Mouse (Mus musculus) spleen, adult 2 months (tissue): Measurements from ENCODE around the gene Mdc1. TPM values are rescaled to one million over a fixed set of nuclear protein-coding genes. Genes with fewer than 3 reads are reported as not detected.

ENCODE experiments used
- DNase-seq, 2 experiments: peaks; one replicate each; pipeline versions ENCODE4 v3.0.0 to v3.0.0-alpha.2; 2012 to 2021; ENCODE audit warnings: low spot score in 2 of 2, low read depth in 1 of 2
- H3K27ac ChIP-seq: fragments of 200-500 bp; 2 replicates; pipeline ENCODE4 v1.5.1; 2012; ENCODE audit warnings: low read length, inconsistent platforms; ENCODE audit not compliant: insufficient read depth
- H3K27me3 ChIP-seq: fragments of 200-500 bp; 2 replicates; pipeline ENCODE4 v1.6.1; 2012; ENCODE audit warnings: mild to moderate bottlenecking, moderate library complexity, low read length, inconsistent platforms; ENCODE audit not compliant: control insufficient read depth, insufficient read depth
- H3K36me3 ChIP-seq: fragments of 200-500 bp; 2 replicates; pipeline ENCODE4 v1.6.1; 2012; ENCODE audit warnings: mild to moderate bottlenecking, low read length, inconsistent platforms; ENCODE audit not compliant: control insufficient read depth, insufficient read depth
- H3K4me1 ChIP-seq: fragments of 200-500 bp; 2 replicates; pipeline ENCODE4 v1.6.1; 2011; ENCODE audit warnings: inconsistent platforms; ENCODE audit not compliant: control insufficient read depth, insufficient read depth, insufficient read length
- H3K4me3 ChIP-seq: fragments of 200-500 bp; 2 replicates; pipeline ENCODE4 v1.5.1; 2011; ENCODE audit warnings: mild to moderate bottlenecking, inconsistent platforms; ENCODE audit not compliant: insufficient read depth, insufficient read length; ENCODE audit errors: extremely low read depth
- CTCF ChIP-seq: fragments of 200-500 bp; IDR thresholded peaks from 2 replicates; pipeline ENCODE4 v1.5.1; 2011; ENCODE audit warnings: mild to moderate bottlenecking, inconsistent platforms; ENCODE audit not compliant: insufficient read depth, insufficient read length, insufficient replicate concordance; ENCODE audit errors: extremely low read depth
- POLR2A ChIP-seq: fragments of 200-500 bp; IDR thresholded peaks from 2 replicates; pipeline ENCODE4 v1.6.1; 2011; ENCODE audit warnings: low read depth, low read length, inconsistent platforms
- WGBS: fragments of 180-500 bp; shearing (Covaris S2); methylation state at CpG from one replicate; pipeline ENCODE4 v1.1.7; 2018; 5-methylcytosine and 5-hydroxymethylcytosine counted together
- polyA plus RNA-seq: library from polyadenylated mRNA; depleted of rRNA; stranded (reverse); fragments of >200 nt; gene quantifications from 2 replicates; pipeline ENCODE4 v1.2.3, GENCODE M21; 2012

Mdc1 gene
- polyA plus RNA-seq, 1 experiment = 11.6 TPM

DNA sequence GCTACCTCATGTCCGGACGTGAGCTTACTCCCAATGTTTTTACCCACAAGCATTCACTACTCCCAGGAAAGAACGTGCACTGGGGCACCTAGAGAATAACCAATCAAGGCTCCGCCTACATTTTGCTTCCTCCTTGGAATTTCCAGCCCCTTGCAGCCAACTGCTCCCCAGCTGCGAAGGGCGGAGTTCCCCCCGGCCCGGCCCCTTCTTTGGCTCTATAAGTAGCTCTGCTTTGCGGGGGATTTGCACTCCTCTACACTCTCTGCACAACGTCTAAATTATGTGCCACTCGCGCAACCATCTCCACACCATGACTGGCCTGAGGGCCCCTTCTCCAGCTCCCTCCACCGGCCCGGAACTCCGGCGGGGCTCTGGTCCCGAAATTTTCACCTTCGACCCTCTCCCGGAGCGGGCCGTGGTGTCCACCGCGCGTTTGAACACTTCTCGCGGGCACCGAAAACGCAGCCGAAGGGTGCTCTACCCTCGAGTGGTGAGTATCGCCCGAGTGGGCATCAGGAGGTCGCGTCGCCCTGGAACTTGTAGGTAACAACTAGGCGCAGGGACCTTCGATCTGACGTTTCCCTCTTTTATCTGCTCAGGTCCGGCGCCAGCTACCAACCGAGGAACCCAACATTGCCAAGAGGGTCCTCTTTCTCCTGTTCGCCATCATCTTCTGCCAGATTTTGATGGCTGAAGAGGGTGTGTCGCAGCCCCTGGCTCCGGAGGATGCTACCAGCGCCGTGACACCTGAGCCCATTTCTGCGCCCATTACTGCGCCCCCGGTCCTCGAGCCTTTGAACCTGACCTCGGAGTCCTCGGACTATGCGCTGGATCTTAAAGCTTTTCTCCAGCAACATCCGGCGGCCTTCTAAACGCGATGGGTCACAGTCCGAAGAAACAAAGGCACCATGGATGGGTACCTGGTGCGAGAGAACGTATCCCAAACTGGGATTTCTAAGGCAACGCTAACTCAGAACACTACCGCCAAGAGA, 19.6 kb upstream of the Mdc1 start, which contains the start of gene Ier3:
TSS of gene Ier3 (plus strand) at position 246 of the 992 bp plus-strand sequence.
- WGBS = 1% methylated on average over 62 of the region's 62 CpGs
- Histone ChIP-seq H3K27me3 (0 out of 2 replicates have a peak, but pooled peaks cover 2% of the 10 kb centered on the region), H3K4me1 (peaks cover 14% of the 10 kb centered on the region; the same call in 1 of the 2 replicates), H3K4me3 (peak within 1 kb of the TSS; percentile 77), H3K27ac (peak within 1 kb of the TSS; percentile 58), H3K36me3 (0 out of 2 replicates have a peak, but pooled peaks cover 1% of the 10 kb centered on the region)
- peak in 1 of 2 experiments; percentile 25 for DNase-seq
- peak; percentile 45; the same call in 1 of the 2 replicates for TF ChIP-seq POLR2A
- no peak for TF ChIP-seq CTCF

DNA sequence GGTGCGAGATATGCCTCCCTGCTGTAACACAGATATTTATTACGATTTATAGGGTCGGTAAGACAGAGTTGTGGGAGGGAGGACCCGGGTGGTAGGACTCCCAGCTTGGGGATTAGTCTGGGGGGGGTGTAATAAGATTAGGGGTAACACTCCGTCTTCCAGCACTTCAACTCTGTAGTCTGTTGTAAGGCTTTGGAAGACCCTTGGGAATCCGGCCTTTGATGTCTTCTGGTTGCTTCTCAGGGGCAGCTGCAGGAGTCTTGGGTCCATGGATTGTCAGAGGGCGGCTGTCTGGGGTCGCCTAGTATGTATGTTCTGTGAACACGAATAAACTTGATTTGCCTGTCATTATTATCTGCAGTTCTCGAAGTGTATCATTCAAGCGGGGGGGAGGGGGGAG, 18.8 kb upstream of the Mdc1 start:
- H3K4me3 ChIP-seq = peak overlapping the region; percentile 77
- H3K27me3 ChIP-seq = 0 out of 2 replicates have a peak, but pooled peaks cover 2% of the 10 kb centered on the region
- no peak for DNase-seq
- 0 out of 2 replicates have a peak, but pooled peaks cover 1% of the 10 kb centered on the region for H3K36me3 ChIP-seq
- peak overlapping the region; percentile 58 for H3K27ac ChIP-seq
- TF ChIP-seq POLR2A (no peak), CTCF (no peak)
- H3K4me1 ChIP-seq = peaks cover 14% of the 10 kb centered on the region; the same call in 1 of the 2 replicates
- under 1% methylated on average over 11 of the region's 11 CpGs for WGBS

DNA sequence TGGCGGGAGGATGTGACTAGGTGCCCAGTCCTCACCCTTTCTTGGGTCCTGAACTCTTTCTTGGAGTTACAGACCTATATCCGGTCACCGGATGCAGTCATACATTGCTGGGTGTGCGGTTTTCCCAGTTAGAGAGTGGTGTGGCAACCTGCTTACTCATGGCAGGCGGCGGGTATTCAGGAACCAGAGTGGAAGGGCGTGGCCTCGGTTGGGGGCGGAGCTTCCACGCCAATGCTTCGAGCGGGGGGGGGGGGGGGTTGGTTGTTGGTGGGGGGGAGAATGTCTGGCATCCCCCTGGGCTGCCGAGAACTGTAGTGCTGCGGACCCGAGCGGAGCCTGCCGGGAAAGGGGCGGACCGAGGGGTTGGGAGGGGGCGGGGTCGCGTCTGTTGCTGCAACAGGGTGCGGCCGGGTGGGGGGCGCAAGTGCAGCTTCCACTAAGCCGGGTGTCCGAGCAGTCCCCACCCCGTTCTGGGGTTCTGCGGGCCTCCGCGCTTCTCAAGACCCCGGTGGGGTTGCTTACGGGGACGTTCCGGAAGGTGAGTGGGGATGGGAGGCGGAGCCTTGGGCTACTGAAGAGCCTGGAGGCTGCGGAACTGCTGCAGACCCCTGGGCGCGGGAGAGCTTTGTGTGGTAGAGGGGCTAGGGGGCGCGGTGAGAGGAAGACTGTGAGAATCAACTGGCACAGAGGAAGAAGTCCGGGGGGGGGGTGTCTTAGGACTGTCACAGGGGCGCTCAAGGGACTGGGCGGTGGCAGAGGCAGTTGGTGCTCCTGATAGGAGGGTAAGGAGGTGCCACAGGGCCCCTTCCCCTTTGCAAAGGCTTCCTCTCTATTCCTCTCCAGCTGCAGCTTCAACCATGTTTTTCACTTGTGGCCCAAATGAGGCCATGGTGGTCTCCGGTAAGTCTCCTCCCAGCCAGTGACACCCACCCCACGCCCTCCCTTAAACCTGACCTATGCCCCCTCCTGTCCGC, 18.1 kb upstream of the Mdc1 start, which contains the start of gene Flot1:
TSS of gene Flot1 (plus strand) at position 267 of the 974 bp plus-strand sequence.
- 1% methylated on average over 46 of the region's 47 CpGs for WGBS
- peak within 1 kb of the TSS; percentile 77 for H3K4me3 ChIP-seq
- H3K27ac ChIP-seq = peak within 1 kb of the TSS; percentile 78
- 0 out of 2 replicates have a peak, but pooled peaks cover 1% of the 10 kb centered on the region for H3K36me3 ChIP-seq
- peaks cover 14% of the 10 kb centered on the region; the same call in 1 of the 2 replicates for H3K4me1 ChIP-seq
- 0 out of 2 replicates have a peak, but pooled peaks cover 2% of the 10 kb centered on the region for H3K27me3 ChIP-seq
- DNase-seq = peak; percentile 41 to 68
- TF ChIP-seq CTCF = no peak

DNA sequence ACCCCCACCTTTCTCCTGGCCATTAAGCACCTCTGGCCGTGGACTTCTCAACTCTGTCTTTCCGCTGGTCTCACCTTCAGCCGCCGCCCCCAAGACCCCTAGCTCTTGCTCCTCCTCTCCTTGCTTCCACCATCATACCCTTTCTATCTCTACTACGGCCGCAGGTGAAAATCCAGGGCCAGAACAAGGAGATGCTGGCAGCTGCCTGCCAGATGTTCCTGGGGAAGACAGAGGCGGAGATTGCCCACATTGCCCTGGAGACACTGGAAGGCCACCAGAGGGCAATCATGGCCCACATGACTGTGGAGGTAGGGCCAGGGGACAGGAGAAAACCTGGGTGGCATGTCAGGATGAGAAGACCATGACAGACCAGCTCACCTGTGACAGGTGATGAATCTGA, 16.9 kb upstream of the Mdc1 start:
- Histone ChIP-seq H3K4me1 (peaks cover 14% of the 10 kb centered on the region; the same call in 1 of the 2 replicates), H3K4me3 (no peak overlapping the region), H3K27ac (no peak overlapping the region), H3K36me3 (0 out of 2 replicates have a peak, but pooled peaks cover 1% of the 10 kb centered on the region), H3K27me3 (0 out of 2 replicates have a peak, but pooled peaks cover 2% of the 10 kb centered on the region)
- no peak for DNase-seq
- 0 out of 2 replicates have a peak, but pooled peaks have one; percentile 10 for TF ChIP-seq CTCF
- TF ChIP-seq POLR2A = no peak
- WGBS = 81% methylated on average over 7 of the region's 7 CpGs

DNA sequence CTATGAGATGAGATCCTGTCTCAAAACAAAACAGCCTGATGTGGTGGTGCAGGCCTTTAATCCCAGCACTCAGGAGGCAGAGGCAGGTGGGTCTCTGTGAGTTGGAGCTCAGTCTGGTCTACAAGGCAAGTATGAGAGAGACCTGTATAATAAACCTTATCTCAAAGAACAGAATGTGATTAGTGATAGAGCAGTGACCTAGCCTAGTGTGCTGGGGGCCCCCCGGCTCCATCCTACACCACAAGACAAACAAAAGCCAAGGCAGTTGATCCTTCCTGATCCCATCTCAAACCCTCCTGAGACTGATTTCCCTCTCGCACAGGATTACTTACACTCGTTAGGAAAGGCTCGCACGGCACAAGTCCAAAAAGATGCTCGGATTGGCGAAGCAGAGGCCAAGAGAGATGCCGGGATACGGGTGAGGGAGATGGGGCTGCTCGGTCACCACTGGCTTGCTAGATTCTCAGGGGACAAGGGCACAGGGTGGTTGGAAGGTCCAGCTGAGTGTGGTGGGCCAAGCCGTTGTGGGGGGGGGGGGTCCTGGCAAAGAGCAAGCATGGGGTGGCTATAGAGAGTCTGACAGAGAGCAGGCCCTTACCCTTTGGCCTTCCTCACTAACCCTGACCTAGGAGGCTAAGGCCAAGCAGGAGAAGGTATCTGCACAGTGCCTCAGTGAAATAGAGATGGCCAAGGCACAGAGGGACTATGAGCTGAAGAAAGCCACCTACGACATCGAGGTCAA, 16.0 kb upstream of the Mdc1 start:
- H3K4me3 ChIP-seq = no peak overlapping the region
- 0 out of 2 replicates have a peak, but pooled peaks cover 1% of the 10 kb centered on the region for H3K36me3 ChIP-seq
- no peak overlapping the region for H3K27ac ChIP-seq
- WGBS = 89% methylated on average over 13 of the region's 13 CpGs
- TF ChIP-seq CTCF = no peak
- no peak for TF ChIP-seq POLR2A
- DNase-seq = no peak
- H3K4me1 ChIP-seq = peaks cover 16% of the 10 kb centered on the region; the same call in 1 of the 2 replicates
- 0 out of 2 replicates have a peak, but pooled peaks cover 2% of the 10 kb centered on the region for H3K27me3 ChIP-seq
